Mouse (Mus musculus): ENCODE data around the gene Grin2a.
A peak's percentile ranks its signal among the peaks of the same experiment; 100 is the strongest.

Grin2a gene

GRCm38 (mm10) chr16:9618206-9618605, 377.2 kb downstream of the Grin2a start:
- DNase-seq: no peak

DNA sequence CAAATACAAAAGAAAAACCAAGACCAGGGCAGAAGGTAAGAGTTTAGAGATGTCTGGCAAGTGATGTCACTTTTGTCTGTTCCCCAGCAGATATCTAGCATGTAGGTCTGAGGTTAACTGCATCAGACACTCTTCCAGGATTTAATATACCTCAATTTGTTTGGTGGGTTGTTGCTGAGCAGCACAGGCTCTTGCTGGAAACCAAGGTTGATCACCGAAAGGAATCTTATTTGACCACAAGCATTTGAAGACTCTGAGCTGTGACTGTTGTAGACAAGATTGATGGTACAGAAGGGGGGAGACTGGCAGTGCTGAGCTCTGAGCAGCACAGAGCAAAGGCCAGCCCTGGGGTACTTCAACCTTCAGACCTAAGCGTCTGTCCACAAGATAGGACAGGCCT, 378.1 kb downstream of the Grin2a start:
- DNase-seq: no peak

- DNase-seq: no peak
Measured at GRCm38 (mm10) chr16:9616807-9617206, 378.6 kb downstream of the Grin2a start.

- DNase-seq: peak; percentile 27 to 33
Measured at GRCm38 (mm10) chr16:9612596-9612995, 382.8 kb downstream of the Grin2a start.

GRCm38 (mm10) chr16:9607432-9607831, 387.9 kb downstream of the Grin2a start:
- DNase-seq: no peak

DNA sequence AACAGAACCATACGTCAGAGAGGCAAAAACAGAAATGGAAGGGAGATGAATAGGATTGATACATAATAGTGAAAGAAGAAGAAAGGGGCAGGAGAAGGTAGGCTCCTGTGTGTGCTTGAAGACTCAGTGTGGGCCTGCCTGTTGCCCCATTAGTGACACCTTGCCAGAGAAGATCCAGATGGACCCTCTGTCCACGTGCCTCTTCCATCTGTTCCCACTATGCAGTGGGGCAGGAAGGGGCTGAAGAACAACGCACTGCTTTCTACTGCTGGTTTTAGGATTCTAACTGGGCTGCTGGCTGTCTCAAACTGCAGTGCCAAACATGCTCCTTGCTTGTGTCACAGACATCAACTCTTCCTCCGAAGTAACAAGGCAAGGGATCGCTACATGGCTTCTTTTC, 391.4 kb downstream of the Grin2a start:
- DNase-seq: peak; percentile 41 to 43

DNA sequence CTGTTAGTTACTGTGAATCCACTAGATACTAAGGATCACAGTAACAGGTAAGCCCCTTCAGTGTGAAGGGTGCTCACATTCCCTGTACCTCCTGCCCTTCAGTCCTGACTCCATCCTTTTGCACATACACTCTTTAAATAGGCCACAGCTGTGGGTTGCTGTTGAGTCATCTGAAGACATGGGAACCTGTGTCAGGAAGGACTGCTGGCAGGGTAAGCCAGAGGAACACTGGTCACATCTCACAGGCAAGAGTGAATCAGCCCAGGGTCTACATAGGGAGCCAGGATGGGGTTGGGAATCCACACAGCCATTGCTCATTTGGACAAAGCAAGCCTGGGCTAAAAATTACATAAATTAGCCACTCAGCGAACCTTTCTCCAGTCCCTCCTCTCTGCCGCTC, 392.8 kb downstream of the Grin2a start:
- no peak for DNase-seq

DNA sequence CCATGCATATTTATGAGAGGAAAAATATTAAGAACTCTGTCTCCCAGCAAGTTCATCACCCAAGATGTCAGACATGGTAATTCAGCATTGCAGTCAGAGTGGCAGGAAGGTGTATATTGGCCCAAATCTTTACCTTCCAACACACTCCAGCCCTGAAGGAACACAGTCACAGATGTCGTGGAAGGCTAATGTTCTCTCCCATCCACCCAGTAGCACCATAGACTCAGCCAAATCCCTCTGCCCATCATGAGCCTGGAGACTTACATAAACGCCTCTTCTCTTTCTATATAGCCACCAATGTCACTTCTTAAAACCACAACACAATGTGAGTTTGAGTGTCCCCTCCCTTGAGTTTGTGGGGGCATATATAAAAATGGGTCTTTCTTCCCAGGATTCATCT, 406.2 kb downstream of the Grin2a start:
- DNase-seq: no peak

DNA sequence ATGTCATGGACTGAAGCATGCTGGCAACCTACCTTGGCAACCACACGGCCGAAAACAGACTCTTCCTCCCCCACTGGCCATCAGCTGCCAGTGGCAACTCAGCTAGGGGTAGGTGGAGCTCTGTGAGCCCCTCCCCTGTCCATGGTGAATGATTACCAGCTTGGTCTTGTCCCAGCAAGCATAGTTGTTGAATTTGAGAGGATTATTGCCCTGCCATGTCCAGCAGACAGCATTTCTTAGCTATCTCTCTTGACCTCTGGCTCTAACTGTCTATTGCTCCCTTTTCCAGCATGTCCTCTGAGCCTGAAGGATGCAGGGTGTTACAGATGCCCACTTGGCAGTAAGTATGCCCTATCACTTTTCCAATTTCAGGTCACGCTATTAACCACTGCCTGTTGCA, 406.9 kb downstream of the Grin2a start:
- DNase-seq: peak in 1 of 2 experiments; percentile 17

GRCm38 (mm10) chr16:9583981-9584380, 411.4 kb downstream of the Grin2a start:
- DNase-seq: no peak

DNA sequence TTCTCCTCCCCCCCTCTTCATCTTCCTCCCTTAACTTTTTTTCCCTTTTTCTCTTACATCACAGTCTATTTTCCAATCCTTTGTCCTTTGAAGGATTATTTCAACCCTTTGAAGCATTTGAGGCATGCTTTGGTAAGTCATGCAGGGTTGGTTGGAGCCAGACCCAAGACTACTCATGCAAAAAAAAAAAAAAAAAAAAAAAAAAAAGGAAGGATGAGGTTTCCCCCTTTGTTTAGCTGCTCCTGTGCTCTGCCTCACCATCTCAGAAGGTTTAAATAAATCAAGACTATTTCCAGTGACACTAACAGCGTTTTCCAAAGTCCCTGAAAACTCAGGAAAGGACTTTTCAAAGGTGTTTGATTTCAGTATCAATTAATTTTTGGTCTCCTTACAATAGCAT, 423.6 kb downstream of the Grin2a start:
- DNase-seq: no peak

- no peak for DNase-seq
Measured at GRCm38 (mm10) chr16:9567286-9567685, 428.1 kb downstream of the Grin2a start.

DNA sequence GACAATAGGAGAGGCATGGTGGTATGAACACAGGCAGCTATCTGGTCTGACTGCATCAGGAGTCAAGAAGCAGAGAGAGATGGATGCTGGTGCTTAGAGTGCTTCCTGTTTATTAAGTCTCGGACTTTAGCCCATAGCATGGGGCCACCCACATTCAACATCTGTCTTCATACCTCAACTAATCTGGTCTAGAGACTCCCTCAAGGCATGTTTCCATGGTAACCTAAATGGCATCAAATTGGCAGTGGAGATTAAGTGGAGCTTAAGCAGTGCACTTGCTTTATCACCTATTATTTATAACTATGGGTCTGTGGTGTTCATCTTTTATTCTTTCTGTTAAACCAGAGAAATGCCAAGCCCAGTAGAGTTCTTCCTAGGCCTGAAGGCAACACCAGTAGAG, 433.5 kb downstream of the Grin2a start:
- no peak for DNase-seq

- no peak for DNase-seq
Measured at GRCm38 (mm10) chr16:9535196-9535595, 460.2 kb downstream of the Grin2a start.

- no peak for DNase-seq
Measured at GRCm38 (mm10) chr16:9533564-9534332, 461.6 kb downstream of the Grin2a start.

DNA sequence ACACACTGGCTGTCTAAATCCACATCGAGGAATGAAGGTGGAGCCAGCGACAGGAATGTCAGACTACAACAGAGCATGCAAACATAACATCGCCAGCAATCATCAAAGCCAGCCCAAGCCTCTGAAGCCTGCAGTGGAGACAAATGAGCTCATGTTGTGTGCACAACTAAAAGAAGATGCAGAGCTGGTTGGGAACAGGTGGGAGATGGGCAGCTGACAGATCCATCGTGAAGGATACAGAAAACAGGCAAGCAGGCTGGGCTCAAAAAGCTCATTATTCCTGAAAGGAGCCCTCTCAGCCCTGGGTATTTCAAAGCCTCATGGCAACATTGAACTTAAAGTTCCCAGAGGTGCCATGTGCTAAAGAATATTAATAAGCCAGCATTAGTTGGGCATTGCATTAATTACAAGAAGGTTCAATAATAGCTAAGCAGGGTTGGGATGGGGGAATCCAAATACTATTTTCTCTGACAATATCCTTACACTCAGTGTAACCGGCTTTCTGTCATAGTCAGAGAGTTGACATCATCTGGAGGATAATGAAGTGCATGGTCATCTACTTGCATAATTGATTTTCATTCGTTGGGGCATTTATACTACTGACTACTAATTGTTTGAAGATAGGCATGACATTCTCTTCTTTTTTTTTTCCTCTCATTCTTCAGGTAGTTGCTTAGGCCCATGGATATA, 462.4 kb downstream of the Grin2a start:
- no peak for DNase-seq

DNA sequence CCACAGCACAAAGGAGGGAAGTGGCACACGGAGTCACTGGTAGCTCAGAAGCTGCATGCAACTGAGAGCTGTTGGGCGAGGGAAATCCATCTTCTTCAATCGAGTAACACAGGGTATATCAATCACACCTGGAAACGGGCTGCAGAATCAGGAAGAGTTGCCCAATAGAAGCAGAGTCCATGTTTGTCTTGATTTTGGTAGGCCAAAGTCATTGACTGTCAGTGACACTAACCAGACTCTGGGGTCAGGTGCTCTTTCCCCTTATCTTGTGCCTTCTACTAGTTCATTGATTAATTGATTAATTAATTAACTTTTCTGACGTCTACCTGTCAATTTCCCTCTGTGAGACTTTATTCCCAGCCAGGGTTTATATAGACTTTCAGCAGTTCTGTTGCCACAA, 468.1 kb downstream of the Grin2a start:
- DNase-seq: no peak

DNA sequence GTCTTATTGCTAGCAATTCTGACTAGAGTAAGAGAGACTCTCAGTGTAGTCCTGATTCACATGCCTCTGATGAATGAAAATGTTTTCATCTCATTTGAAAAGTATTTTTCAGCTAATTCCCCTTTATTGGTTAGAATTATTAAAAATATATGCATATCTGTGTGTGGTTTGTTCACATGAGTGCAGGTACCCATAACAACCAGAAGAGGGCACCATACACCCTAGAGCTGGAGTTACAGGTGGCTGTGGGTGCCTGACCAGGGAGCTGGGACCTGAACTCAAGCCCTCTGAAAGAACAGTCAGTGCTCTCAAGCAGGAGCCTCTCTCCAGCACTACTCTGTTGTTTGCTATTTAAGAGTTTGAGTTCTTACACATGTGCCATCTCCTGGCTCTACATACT, 472.0 kb downstream of the Grin2a start:
- DNase-seq: no peak

Data from cerebellum, adult 18-20 months (tissue).